Mouse (Mus musculus): Measurements from ENCODE around the gene Cebpa.

The Cebpa gene

GRCm38 (mm10) chr7:35120146-35120691 lies 1.1 kb downstream of the Cebpa start:
- DNase-seq (ENCODE audit: low spot score) = no peak

- no peak for DNase-seq (ENCODE audit: low spot score)
Observed at GRCm38 (mm10) chr7:35121150-35121549, 2.1 kb downstream of the Cebpa start.

- DNase-seq (ENCODE audit: low spot score) = no peak
Observed at GRCm38 (mm10) chr7:35122401-35123320, 3.6 kb downstream of the Cebpa start.

GRCm38 (mm10) chr7:35123431-35123953 lies 4.4 kb downstream of the Cebpa start:
- DNase-seq (ENCODE audit: low spot score) = no peak

- no peak for DNase-seq (ENCODE audit: low spot score)
Observed at GRCm38 (mm10) chr7:35124216-35124615, 5.1 kb downstream of the Cebpa start.

- DNase-seq (ENCODE audit: low spot score) = no peak
Observed at GRCm38 (mm10) chr7:35124745-35125144, 5.7 kb downstream of the Cebpa start.

GRCm38 (mm10) chr7:35125971-35126370 lies 6.9 kb downstream of the Cebpa start:
- DNase-seq (ENCODE audit: low spot score) = no peak

GRCm38 (mm10) chr7:35127001-35127400 lies 7.9 kb downstream of the Cebpa start:
- DNase-seq (ENCODE audit: low spot score) = no peak

- no peak for DNase-seq (ENCODE audit: low spot score)
Observed at GRCm38 (mm10) chr7:35127721-35128120, 8.6 kb downstream of the Cebpa start.

GRCm38 (mm10) chr7:35128677-35129567 lies 9.8 kb downstream of the Cebpa start:
- no peak for DNase-seq (ENCODE audit: low spot score)

- no peak for DNase-seq (ENCODE audit: low spot score)
Observed at GRCm38 (mm10) chr7:35130059-35130738, 11.1 kb downstream of the Cebpa start.

- no peak for DNase-seq (ENCODE audit: low spot score)
Observed at GRCm38 (mm10) chr7:35130888-35131287, 11.8 kb downstream of the Cebpa start.

GRCm38 (mm10) chr7:35131601-35132000 lies 12.5 kb downstream of the Cebpa start:
- DNase-seq (ENCODE audit: low spot score) = no peak

GRCm38 (mm10) chr7:35134621-35135020 lies 15.5 kb downstream of the Cebpa start:
- no peak for DNase-seq (ENCODE audit: low spot score)

- no peak for DNase-seq (ENCODE audit: low spot score)
Observed at GRCm38 (mm10) chr7:35137524-35137923, 18.4 kb downstream of the Cebpa start.

GRCm38 (mm10) chr7:35138481-35138880 lies 19.4 kb downstream of the Cebpa start:
- DNase-seq (ENCODE audit: low spot score) = no peak

GRCm38 (mm10) chr7:35139880-35140279 lies 20.8 kb downstream of the Cebpa start:
- no peak for DNase-seq (ENCODE audit: low spot score)

- DNase-seq (ENCODE audit: low spot score) = no peak
Observed at GRCm38 (mm10) chr7:35141519-35141918, 22.4 kb downstream of the Cebpa start.

GRCm38 (mm10) chr7:35142522-35142921 lies 23.4 kb downstream of the Cebpa start:
- DNase-seq (ENCODE audit: low spot score) = no peak

- no peak for DNase-seq (ENCODE audit: low spot score)
Observed at GRCm38 (mm10) chr7:35143864-35144618, 24.9 kb downstream of the Cebpa start.

- no peak for DNase-seq (ENCODE audit: low spot score)
Observed at GRCm38 (mm10) chr7:35145068-35145467, 26.0 kb downstream of the Cebpa start.

Measured in layer of hippocampus, adult 9-10 months (tissue).